Mouse (Mus musculus): Measurements from ENCODE around the gene Ly6g6c.

Ly6g6c gene

DNA sequence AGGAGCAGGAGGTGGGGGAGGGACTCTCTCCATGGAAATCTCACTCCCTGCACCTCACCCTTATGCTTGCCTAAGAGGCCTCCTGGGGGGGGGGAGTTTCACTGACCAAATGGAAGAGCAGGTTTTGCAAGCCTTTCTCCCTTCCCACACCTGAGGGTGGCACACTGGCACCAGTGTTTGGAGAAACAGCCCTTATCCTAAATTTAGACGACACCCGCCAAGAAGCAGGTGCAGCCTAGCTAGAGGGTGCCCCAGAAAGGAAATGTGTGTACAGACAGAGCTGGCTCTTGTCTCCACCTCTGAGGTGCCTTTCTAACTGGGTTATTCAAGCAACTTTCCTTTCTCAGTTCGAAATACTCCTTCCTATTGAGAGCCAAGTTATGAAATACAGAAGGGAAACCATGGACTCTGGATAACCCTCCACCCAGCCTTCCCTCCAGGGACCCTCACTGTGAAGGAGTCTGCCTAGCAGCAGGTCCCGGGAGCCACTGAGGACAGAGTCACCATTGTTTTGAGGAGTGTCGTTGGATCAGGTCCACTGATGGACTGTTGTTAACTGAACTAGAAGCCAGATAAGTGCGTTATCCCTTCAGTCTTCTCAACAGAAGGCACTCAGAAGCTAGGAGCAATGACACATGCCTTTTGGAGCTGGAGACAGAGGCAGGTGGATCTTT is 5.5 kb downstream of the Ly6g6c start:
- in situ Hi-C loops (cut with MboI; ENCODE audit: low pct_unique_long_range_greater_than_20kb in 1 of 2, low sequenced_read_pairs in 2 of 2, unreplicated experiment in 1 of 2) = no loop called here

DNA sequence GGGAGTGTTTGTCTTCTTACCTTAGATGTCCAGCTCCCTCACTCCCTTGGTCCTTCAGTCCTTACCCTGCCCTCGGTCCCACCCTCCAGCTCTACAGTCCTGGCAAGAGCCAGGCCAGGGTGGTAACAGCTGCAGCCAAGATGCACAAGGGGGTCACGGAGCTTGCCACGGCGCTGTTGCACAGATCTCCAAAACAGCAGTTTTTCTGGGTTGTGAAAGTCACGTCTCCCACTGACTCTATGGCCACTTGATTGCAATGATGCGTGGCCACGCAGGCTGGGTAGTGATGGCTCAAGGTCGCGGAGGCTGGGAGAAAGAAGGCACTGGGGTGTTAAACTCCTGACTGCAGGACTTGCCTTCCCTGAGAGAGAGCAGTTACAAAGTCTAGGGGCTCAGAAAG is 6.3 kb downstream of the Ly6g6c start:
- in situ Hi-C loops (cut with MboI; ENCODE audit: low pct_unique_long_range_greater_than_20kb in 1 of 2, low sequenced_read_pairs in 2 of 2, unreplicated experiment in 1 of 2) = no loop called here

GRCm38 (mm10) chr17:35074097-35074496 is 8.9 kb downstream of the Ly6g6c start:
- in situ Hi-C loops (cut with MboI; ENCODE audit: low pct_unique_long_range_greater_than_20kb in 1 of 2, low sequenced_read_pairs in 2 of 2, unreplicated experiment in 1 of 2) = no loop called here

GRCm38 (mm10) chr17:35076507-35077176 is 11.5 kb downstream of the Ly6g6c start, which contains the start of gene Ly6g6e:
Gene Ly6g6e, plus strand, starts transcription at chr17:35076902.
- in situ Hi-C loops (cut with MboI; ENCODE audit: low pct_unique_long_range_greater_than_20kb in 1 of 2, low sequenced_read_pairs in 2 of 2, unreplicated experiment in 1 of 2) = no loop called here

GRCm38 (mm10) chr17:35077285-35077684 is 12.1 kb downstream of the Ly6g6c start:
- in situ Hi-C loops (cut with MboI; ENCODE audit: low pct_unique_long_range_greater_than_20kb in 1 of 2, low sequenced_read_pairs in 2 of 2, unreplicated experiment in 1 of 2) = no loop called here

DNA sequence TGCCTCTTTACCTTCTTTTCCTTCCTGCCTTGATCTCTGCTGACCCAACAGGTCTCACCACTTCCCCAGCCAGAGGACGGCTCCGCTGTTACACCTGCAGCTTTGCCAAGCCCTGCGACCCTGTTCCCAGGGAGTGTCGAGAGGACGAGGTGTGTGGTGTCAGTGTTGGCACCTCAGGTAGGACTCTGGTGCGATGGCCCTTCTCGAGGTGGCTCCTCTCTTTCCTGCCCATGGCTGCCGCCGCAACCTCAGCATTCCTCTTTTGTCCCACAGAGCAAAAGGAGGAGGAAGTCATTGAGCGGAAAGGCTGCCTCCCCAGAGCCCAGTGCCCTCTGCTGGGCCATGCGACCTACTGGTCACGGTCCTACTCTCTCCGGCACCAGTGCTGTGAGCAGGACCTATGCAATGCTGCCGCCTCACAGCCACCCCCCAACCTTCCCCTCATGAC is 12.6 kb downstream of the Ly6g6c start, which contains the start of gene Ly6g6d:
Gene Ly6g6d, minus strand, starts transcription at position 280 of the 448 bp plus-strand sequence.
- in situ Hi-C loops (cut with MboI; ENCODE audit: low pct_unique_long_range_greater_than_20kb in 1 of 2, low sequenced_read_pairs in 2 of 2, unreplicated experiment in 1 of 2) = no loop called here

GRCm38 (mm10) chr17:35079778-35080177 is 14.6 kb downstream of the Ly6g6c start:
- in situ Hi-C loops (cut with MboI; ENCODE audit: low pct_unique_long_range_greater_than_20kb in 1 of 2, low sequenced_read_pairs in 2 of 2, unreplicated experiment in 1 of 2) = no loop called here

DNA sequence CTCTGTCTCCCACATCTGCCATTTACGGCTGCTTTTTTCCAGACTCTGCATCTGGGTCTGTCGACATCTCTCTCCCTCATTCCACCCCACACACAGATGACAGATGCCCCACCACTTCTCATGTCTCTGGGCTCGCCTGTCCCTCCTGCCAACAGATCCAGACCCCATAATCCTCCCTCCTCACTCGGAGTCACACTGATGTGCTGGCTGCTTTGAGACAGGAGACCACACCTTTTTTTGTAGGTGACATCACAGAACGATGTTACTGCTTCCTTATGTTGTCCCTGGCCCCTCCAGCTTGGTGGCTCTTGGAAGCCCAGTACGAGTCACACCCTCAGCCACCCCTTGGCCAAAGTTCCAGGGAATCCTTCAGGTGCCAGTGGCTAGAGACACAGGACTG is 15.1 kb downstream of the Ly6g6c start:
- in situ Hi-C loops (cut with MboI; ENCODE audit: low pct_unique_long_range_greater_than_20kb in 1 of 2, low sequenced_read_pairs in 2 of 2, unreplicated experiment in 1 of 2) = no loop called here

DNA sequence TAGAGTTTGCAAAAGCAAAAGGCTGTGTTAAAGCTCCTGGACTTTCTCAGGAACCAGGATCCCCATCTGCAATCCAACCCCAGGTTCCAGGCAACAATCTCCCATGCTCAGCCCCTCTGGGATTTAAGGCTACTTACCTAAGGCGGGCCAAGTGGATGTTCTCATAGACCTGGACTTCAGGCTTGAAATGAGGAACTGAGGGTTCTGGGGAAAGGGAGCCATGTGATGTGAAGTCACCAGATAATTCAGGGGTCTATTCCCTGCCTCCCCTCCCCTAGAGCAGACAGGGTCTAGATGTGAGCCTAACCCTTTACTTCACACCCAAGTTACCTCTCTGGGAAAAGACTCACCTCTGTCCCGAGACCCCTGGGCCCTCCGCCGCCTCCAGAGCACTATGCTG is 15.5 kb downstream of the Ly6g6c start:
- in situ Hi-C loops (cut with MboI; ENCODE audit: low pct_unique_long_range_greater_than_20kb in 1 of 2, low sequenced_read_pairs in 2 of 2, unreplicated experiment in 1 of 2) = no loop called here

- in situ Hi-C loops (cut with MboI; ENCODE audit: low pct_unique_long_range_greater_than_20kb in 1 of 2, low sequenced_read_pairs in 2 of 2, unreplicated experiment in 1 of 2) = no loop called here
Measured at GRCm38 (mm10) chr17:35082841-35083576, 17.8 kb downstream of the Ly6g6c start.

- in situ Hi-C loops (cut with MboI; ENCODE audit: low pct_unique_long_range_greater_than_20kb in 1 of 2, low sequenced_read_pairs in 2 of 2, unreplicated experiment in 1 of 2) = no loop called here
Measured at GRCm38 (mm10) chr17:35083929-35084497, 18.8 kb downstream of the Ly6g6c start.

GRCm38 (mm10) chr17:35085208-35085865 is 20.1 kb downstream of the Ly6g6c start, which contains the start of gene Ly6g6f:
Gene Ly6g6f, minus strand, starts transcription at chr17:35085610.
- in situ Hi-C loops (cut with MboI; ENCODE audit: low pct_unique_long_range_greater_than_20kb in 1 of 2, low sequenced_read_pairs in 2 of 2, unreplicated experiment in 1 of 2) = no loop called here

DNA sequence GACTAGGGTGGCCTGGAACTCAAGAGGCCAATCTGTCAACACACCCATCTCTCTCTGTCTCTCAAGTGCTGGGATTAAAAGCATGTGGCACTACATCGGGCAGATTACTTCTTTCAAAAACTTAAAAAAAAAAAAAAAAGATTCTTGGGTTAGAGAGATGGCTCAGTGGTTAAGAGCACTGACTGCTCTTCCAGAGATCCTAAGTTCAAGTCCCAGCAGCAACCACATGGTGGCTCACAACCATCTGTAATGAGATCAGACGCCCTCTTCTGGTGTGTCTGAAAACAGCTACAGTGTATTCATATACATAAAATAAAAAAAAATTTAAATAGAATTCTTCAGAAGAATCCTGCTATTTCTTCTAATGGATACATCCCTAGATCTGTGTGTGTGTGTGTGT is 23.0 kb downstream of the Ly6g6c start:
- in situ Hi-C loops (cut with MboI; ENCODE audit: low pct_unique_long_range_greater_than_20kb in 1 of 2, low sequenced_read_pairs in 2 of 2, unreplicated experiment in 1 of 2) = no loop called here

DNA sequence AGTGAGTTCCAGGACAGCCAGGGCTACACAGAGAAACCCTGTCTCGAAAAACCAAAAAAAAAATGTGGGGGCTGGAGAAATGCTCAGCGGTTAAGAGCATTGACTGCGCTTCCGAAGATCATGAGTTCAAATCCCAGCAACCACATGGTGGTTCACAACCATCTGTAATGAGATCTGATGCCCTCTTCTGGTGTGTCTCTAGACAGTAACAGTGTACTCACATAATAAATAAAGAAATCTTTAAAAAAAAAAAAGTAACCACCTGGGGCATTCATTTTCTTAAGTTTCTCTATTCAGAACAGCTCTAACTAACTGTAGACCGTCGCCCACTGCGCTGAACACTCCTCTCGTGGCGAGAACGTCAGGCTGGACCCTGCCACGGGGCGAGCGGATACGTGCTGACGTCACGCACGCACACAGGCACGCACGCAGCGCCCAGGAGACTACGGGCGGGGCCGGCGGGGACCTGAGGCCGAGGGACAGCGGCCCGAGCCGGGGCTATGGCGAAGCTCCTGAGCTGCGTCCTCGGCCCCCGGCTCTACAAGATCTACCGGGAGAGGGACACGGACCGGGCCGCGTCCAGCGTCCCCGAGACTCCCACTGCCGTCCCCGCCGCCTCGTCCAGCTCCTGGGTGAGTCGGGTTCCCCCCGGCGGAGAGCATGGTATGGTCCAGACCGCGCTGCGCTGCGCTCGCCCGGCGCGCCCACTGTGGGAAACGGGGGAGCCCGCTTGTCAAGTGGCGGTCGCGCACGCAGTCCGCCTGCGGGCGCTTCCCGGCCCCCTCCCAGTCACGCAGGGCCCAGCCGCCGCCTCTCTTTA is 23.8 kb downstream of the Ly6g6c start, which contains the start of gene Abhd16a:
Gene Abhd16a, plus strand, starts transcription at position 439 of the 820 bp plus-strand sequence.
- in situ Hi-C loops (cut with MboI; ENCODE audit: low pct_unique_long_range_greater_than_20kb in 1 of 2, low sequenced_read_pairs in 2 of 2, unreplicated experiment in 1 of 2) = no loop called here

- in situ Hi-C loops (cut with MboI; ENCODE audit: low pct_unique_long_range_greater_than_20kb in 1 of 2, low sequenced_read_pairs in 2 of 2, unreplicated experiment in 1 of 2) = no loop called here
Measured at GRCm38 (mm10) chr17:35090166-35090932, 25.2 kb downstream of the Ly6g6c start.

GRCm38 (mm10) chr17:35092403-35093198 is 27.4 kb downstream of the Ly6g6c start:
- in situ Hi-C loops (cut with MboI; ENCODE audit: low pct_unique_long_range_greater_than_20kb in 1 of 2, low sequenced_read_pairs in 2 of 2, unreplicated experiment in 1 of 2) = no loop called here
